In the genomic region with DNA sequence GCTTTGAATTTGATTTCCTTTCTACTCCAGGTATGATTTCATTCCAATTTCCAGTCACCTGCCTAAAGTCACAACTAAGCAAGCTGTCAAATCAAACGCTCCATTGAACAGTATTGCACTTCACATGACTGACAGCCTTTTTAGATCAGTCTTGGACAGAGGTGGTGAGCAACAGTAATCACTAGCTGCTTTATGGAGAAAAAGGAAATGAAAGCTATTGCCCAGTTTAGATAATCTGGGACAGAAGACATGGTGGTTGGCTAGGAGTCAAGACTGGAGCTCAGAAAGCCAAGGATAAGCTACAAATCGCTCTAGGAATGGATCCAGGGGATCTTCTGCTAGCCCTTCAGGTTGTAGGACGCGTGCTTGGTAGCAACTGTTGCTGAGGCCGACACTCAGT, we compare ENCODE assay signal across 33 mouse cellular contexts.
"Had no signal": no experiment of that assay in that cellular context is flagged by ENCODE, and none has a peak within 500 bp of the region (broad histone marks: within the 10 kb centered on the region; RNA-seq: fewer than 3 reads in every experiment).

No protein-coding gene starts in this region.

- H3K4me1 ChIP-seq: heart, embryonic 13.5 days; heart, embryonic 15.5 days; hindbrain, embryonic 15.5 days; intestine, embryonic 15.5 days; kidney, embryonic 15.5 days had no signal

- H3K4me2 ChIP-seq: heart, embryonic 11.5 days; heart, embryonic 13.5 days; heart, embryonic 15.5 days; hindbrain, embryonic 12.5 days; hindbrain, embryonic 13.5 days; hindbrain, embryonic 14.5 days; hindbrain, embryonic 15.5 days; intestine, embryonic 15.5 days; kidney, embryonic 15.5 days had no signal

- DNase-seq: heart, postnatal 14 days; heart, postnatal 36 days; heart, postnatal 4 days; kidney, adult 11 months; kidney, adult 18-20 months; kidney, adult 2 months; kidney, adult 8-10 months; kidney, adult 9 months; kidney, postnatal 10 days; kidney, postnatal 14 days; kidney, postnatal 25 days; kidney, postnatal 36 days; kidney, postnatal 4 days; layer of hippocampus, adult 9-11 months; layer of hippocampus, postnatal 36 days had no signal

- H3K9me3 ChIP-seq: heart, embryonic 15.5 days; hindbrain, embryonic 12.5 days; hindbrain, embryonic 15.5 days; intestine, embryonic 15.5 days; kidney, embryonic 15.5 days had no signal

- H3K27ac ChIP-seq: heart, embryonic 13.5 days; heart, embryonic 15.5 days; hindbrain, embryonic 10.5 days; hindbrain, embryonic 12.5 days; hindbrain, embryonic 13.5 days; hindbrain, embryonic 14.5 days; hindbrain, embryonic 15.5 days; hindbrain, postnatal 0 days; intestine, embryonic 15.5 days; kidney, embryonic 15.5 days; kidney, postnatal 0 days; layer of hippocampus, adult 2 months; left cerebral cortex, adult 2 months had no signal

- H3K36me3 ChIP-seq: heart, embryonic 13.5 days; heart, embryonic 15.5 days; hindbrain, embryonic 10.5 days; hindbrain, embryonic 12.5 days; hindbrain, embryonic 13.5 days; hindbrain, embryonic 15.5 days; intestine, embryonic 15.5 days; kidney, embryonic 15.5 days had no signal

- H3K9ac ChIP-seq: heart, embryonic 13.5 days; heart, embryonic 15.5 days; hindbrain, embryonic 12.5 days; hindbrain, embryonic 13.5 days; hindbrain, embryonic 14.5 days; hindbrain, embryonic 15.5 days; intestine, embryonic 15.5 days; kidney, embryonic 15.5 days had no signal

- H3K27me3 ChIP-seq: heart, embryonic 13.5 days; heart, embryonic 15.5 days; hindbrain, embryonic 12.5 days; hindbrain, embryonic 13.5 days; hindbrain, embryonic 15.5 days; intestine, embryonic 15.5 days; kidney, embryonic 15.5 days had no signal

- ATAC-seq: hindbrain, embryonic 16.5 days; hindbrain, postnatal 0 days; inflammation-experienced regulatory T-cells, adult 6 months; intestine, embryonic 15.5 days; intestine, embryonic 16.5 days; intestine, postnatal 0 days had no signal

- H3K4me3 ChIP-seq: heart, embryonic 13.5 days; heart, embryonic 15.5 days; hindbrain, embryonic 10.5 days; hindbrain, embryonic 12.5 days; hindbrain, embryonic 13.5 days; hindbrain, embryonic 15.5 days; intestine, embryonic 15.5 days; kidney, embryonic 15.5 days; layer of hippocampus, adult 2 months; left cerebral cortex, adult 2 months had no signal
